Mouse (Mus musculus): ENCODE data around the gene Dcaf15.

Dcaf15 gene

GRCm38 (mm10) chr8:84066291-84066930 lies 38.2 kb downstream of the Dcaf15 start, which contains the start of gene Rfx1:
Gene Rfx1, plus strand, starts transcription at chr8:84066834.
- peak; percentile 98 for DNase-seq

GRCm38 (mm10) chr8:84065457-84066072 lies 39.0 kb downstream of the Dcaf15 start:
- DNase-seq = no peak

GRCm38 (mm10) chr8:84065037-84065436 lies 39.5 kb downstream of the Dcaf15 start, which contains the start of gene Gm10643:
Gene Gm10643, minus strand, starts transcription at chr8:84065137.
- no peak for DNase-seq

GRCm38 (mm10) chr8:84063861-84064610 lies 40.5 kb downstream of the Dcaf15 start:
- no peak for DNase-seq

GRCm38 (mm10) chr8:84060245-84060644 lies 44.3 kb downstream of the Dcaf15 start:
- no peak for DNase-seq

- no peak for DNase-seq
These were observed 45.3 kb downstream of the Dcaf15 start for GRCm38 (mm10) chr8:84059226-84059625.

- DNase-seq = no peak
These were observed 46.7 kb downstream of the Dcaf15 start for GRCm38 (mm10) chr8:84057827-84058226.

- no peak for DNase-seq
These were observed 51.3 kb downstream of the Dcaf15 start for GRCm38 (mm10) chr8:84053229-84053628.

- no peak for DNase-seq
These were observed 51.8 kb downstream of the Dcaf15 start for GRCm38 (mm10) chr8:84052746-84053145.

GRCm38 (mm10) chr8:84048171-84048570 lies 56.4 kb downstream of the Dcaf15 start:
- DNase-seq = no peak
